Mouse (Mus musculus) spleen, adult 2 months (tissue): ENCODE measurements around the gene Hacd2.

Source experiments
- CTCF ChIP-seq: fragments of 200-500 bp; IDR thresholded peaks from 2 replicates; pipeline ENCODE4 v1.5.1; 2011; ENCODE audit warnings: mild to moderate bottlenecking, inconsistent platforms; ENCODE audit not compliant: insufficient read depth, insufficient read length, insufficient replicate concordance; ENCODE audit errors: extremely low read depth
- POLR2A ChIP-seq: fragments of 200-500 bp; IDR thresholded peaks from 2 replicates; pipeline ENCODE4 v1.6.1; 2011; ENCODE audit warnings: low read depth, low read length, inconsistent platforms

DNA sequence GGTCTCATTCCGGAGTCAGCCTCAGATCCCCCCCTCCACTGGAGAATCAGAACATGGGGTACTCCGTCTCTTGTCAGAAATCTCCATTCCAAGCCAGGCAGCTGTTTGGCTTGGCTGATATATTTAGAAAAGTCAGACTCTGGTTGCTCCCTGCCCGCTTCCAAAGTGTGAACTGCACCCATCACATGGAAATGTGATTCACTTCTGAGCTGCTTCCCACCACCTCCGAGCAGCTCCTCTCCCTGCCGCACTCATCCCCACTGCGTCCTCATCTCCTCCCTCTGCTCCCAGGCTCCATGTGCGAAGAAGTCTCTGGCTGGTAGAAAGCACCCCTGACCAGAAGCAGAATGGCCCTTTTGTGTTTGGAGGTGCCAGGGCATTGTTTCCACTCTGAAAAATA is 95.2 kb downstream of the Hacd2 start:
- TF ChIP-seq POLR2A (no peak), CTCF (no peak)
